Mouse (Mus musculus) lung, postnatal 0 days (tissue): ENCODE results near the gene Oxct2a. TPM values are rescaled to one million over a fixed set of nuclear protein-coding genes. Genes with fewer than 3 reads are reported as not detected.

Experiments used
- ATAC-seq: fragments of 200-750 bp; cut with Nextera tagmentation; 2 replicates; pipeline ENCODE4 v1.8.0; 2017; ENCODE audit warnings: moderate library complexity
- DNase-seq: peaks from one replicate; pipeline ENCODE4 v3.0.0-alpha.2; 2016; ENCODE audit warnings: low spot score
- H3K27ac ChIP-seq: fragments of 300-500 bp; sonication (generic); 2 replicates; pipeline ENCODE4 v1.5.1; 2014; ENCODE audit warnings: antibody characterized with exemption, mild to moderate bottlenecking, low read length, mixed read lengths
- H3K27me3 ChIP-seq: fragments of 300-500 bp; sonication (generic); replicated peaks from 2 replicates; pipeline ENCODE4 v1.6.1; 2014; ENCODE audit warnings: low read length, mixed read lengths; ENCODE audit not compliant: insufficient read depth
- H3K36me3 ChIP-seq: fragments of 300-500 bp; sonication (generic); 2 replicates; pipeline ENCODE4 v1.6.1; 2014; ENCODE audit warnings: low read length, mixed read lengths; ENCODE audit not compliant: insufficient read depth
- H3K4me1 ChIP-seq: fragments of 300-500 bp; sonication (generic); 2 replicates; pipeline ENCODE4 v1.6.1; 2014; ENCODE audit warnings: antibody characterized with exemption, low read depth, low read length, mixed read lengths; ENCODE audit not compliant: insufficient read depth
- H3K4me2 ChIP-seq: fragments of 300-500 bp; sonication (generic); replicated peaks from 2 replicates; pipeline ENCODE4 v1.6.1; 2014; ENCODE audit warnings: low read depth, mild to moderate bottlenecking, low read length, moderate library complexity, mixed read lengths
- H3K4me3 ChIP-seq: fragments of 300-500 bp; sonication (generic); 2 replicates; pipeline ENCODE4 v1.5.1; 2014; ENCODE audit warnings: low read depth, low read length
- H3K9ac ChIP-seq: fragments of 300-500 bp; sonication (generic); replicated peaks from 2 replicates; pipeline ENCODE4 v1.6.1; 2014; ENCODE audit warnings: low read depth, mild to moderate bottlenecking
- H3K9me3 ChIP-seq: fragments of 300-500 bp; sonication (generic); 2 replicates; pipeline ENCODE4 v1.6.1; 2016; ENCODE audit warnings: low read length, mixed read lengths
- CTCF ChIP-seq: IDR thresholded peaks from 2 replicates; pipeline ENCODE4 v1.5.1; 2016; ENCODE audit warnings: antibody characterized with exemption, mild to moderate bottlenecking
- EP300 ChIP-seq: IDR thresholded peaks from 2 replicates; pipeline ENCODE4 v1.6.1; 2016; ENCODE audit warnings: antibody characterized with exemption, mild to moderate bottlenecking, control low read depth
- WGBS: fragments of 180-500 bp; shearing (Covaris S2); extraction: QIAGEN DNeasy Blood & Tissue Kit; methylation state at CpG from one replicate; pipeline ENCODE4 v1.1.7; 2014; 5-methylcytosine and 5-hydroxymethylcytosine counted together
- polyA plus RNA-seq: library from polyadenylated mRNA; unstranded; fragments of >200 nt; fragmentation: Nextera tagmentation; extraction: Ambion mirVana; gene quantifications from 2 replicates; pipeline ENCODE4 v1.2.1, GENCODE M21; 2015

Oxct2a gene
- polyA plus RNA-seq, 1 experiment from 2014 or later, result not detected

GRCm38 (mm10) chr4:123314497-123314896, 8.9 kb downstream of the Oxct2a start:
- no peaks in the 10 kb centered on the region for H3K27me3 ChIP-seq
- 77% methylated on average over 3 of the region's 3 CpGs for WGBS
- no peak overlapping the region for H3K9ac ChIP-seq
- H3K36me3 ChIP-seq, result no peaks in the 10 kb centered on the region
- no peak for ATAC-seq
- no peak overlapping the region for H3K4me2 ChIP-seq
- H3K9me3 ChIP-seq, result no peaks in the 10 kb centered on the region
- no peak for TF ChIP-seq CTCF
- TF ChIP-seq EP300, result no peak
- DNase-seq, result no peak
- H3K4me1 ChIP-seq, result no peaks in the 10 kb centered on the region
- no peak overlapping the region for H3K4me3 ChIP-seq
- no peak overlapping the region for H3K27ac ChIP-seq

GRCm38 (mm10) chr4:123313010-123313409, 10.4 kb downstream of the Oxct2a start:
- Histone ChIP-seq H3K36me3 (no peaks in the 10 kb centered on the region), H3K4me1 (no peaks in the 10 kb centered on the region), H3K4me3 (no peak overlapping the region), H3K4me2 (no peak overlapping the region), H3K9me3 (no peaks in the 10 kb centered on the region), H3K27ac (no peak overlapping the region), H3K27me3 (no peaks in the 10 kb centered on the region), H3K9ac (no peak overlapping the region)
- no peak for DNase-seq
- no peak for ATAC-seq
- 62% methylated on average over 6 of the region's 6 CpGs for WGBS
- no peak for TF ChIP-seq EP300
- no peak for TF ChIP-seq CTCF

- no peak for DNase-seq
These were observed 11.6 kb downstream of the Oxct2a start for GRCm38 (mm10) chr4:123311845-123312244.

GRCm38 (mm10) chr4:123308292-123308691, 15.1 kb downstream of the Oxct2a start:
- 37% methylated on average over 3 of the region's 3 CpGs for WGBS
- H3K4me1 ChIP-seq, result no peaks in the 10 kb centered on the region

More at GRCm38 (mm10) chr4:123311845-123312244, 11.6 kb downstream of the Oxct2a start:
- Histone ChIP-seq H3K27ac (no peak overlapping the region), H3K4me2 (no peak overlapping the region), H3K9ac (no peak overlapping the region), H3K4me1 (no peaks in the 10 kb centered on the region), H3K4me3 (no peak overlapping the region), H3K27me3 (no peaks in the 10 kb centered on the region), H3K9me3 (no peaks in the 10 kb centered on the region), H3K36me3 (no peaks in the 10 kb centered on the region)
- TF ChIP-seq EP300 (no peak), CTCF (no peak)
- ATAC-seq, result no peak
- WGBS, result 64% methylated on average over 7 of the region's 7 CpGs

GRCm38 (mm10) chr4:123306999-123307398, 16.4 kb downstream of the Oxct2a start:
- Histone ChIP-seq H3K27ac (no peak overlapping the region), H3K9me3 (no peaks in the 10 kb centered on the region), H3K4me2 (no peak overlapping the region), H3K27me3 (no peaks in the 10 kb centered on the region), H3K4me1 (no peaks in the 10 kb centered on the region), H3K36me3 (no peaks in the 10 kb centered on the region), H3K4me3 (no peak overlapping the region), H3K9ac (no peak overlapping the region)
- 92% methylated on average over 10 of the region's 10 CpGs for WGBS
- DNase-seq, result no peak
- TF ChIP-seq CTCF (no peak), EP300 (no peak)
- ATAC-seq, result no peak

More at GRCm38 (mm10) chr4:123308292-123308691, 15.1 kb downstream of the Oxct2a start:
- Histone ChIP-seq H3K27ac (no peak overlapping the region), H3K36me3 (no peaks in the 10 kb centered on the region), H3K9me3 (no peaks in the 10 kb centered on the region), H3K9ac (no peak overlapping the region), H3K4me2 (no peak overlapping the region), H3K4me3 (no peak overlapping the region), H3K27me3 (no peaks in the 10 kb centered on the region)
- DNase-seq (peak; percentile 16), ATAC-seq (no peak)
- TF ChIP-seq CTCF, result no peak

GRCm38 (mm10) chr4:123305789-123306188, 17.6 kb downstream of the Oxct2a start:
- TF ChIP-seq CTCF (peak; percentile 82), EP300 (no peak)
- Histone ChIP-seq H3K4me3 (no peak overlapping the region), H3K27me3 (no peaks in the 10 kb centered on the region), H3K4me1 (no peaks in the 10 kb centered on the region), H3K4me2 (no peak overlapping the region), H3K36me3 (no peaks in the 10 kb centered on the region), H3K9ac (no peak overlapping the region), H3K9me3 (no peaks in the 10 kb centered on the region), H3K27ac (no peak overlapping the region)
- WGBS, result 15% methylated on average over 3 of the region's 3 CpGs
- peak; percentile 70 for ATAC-seq
- DNase-seq, result peak; percentile 84
